Mouse (Mus musculus): Measurements from ENCODE around the gene Rnd1. TPM values are rescaled to one million over a fixed set of nuclear protein-coding genes. Genes with fewer than 3 reads are reported as not detected.

Gene Rnd1
- total RNA-seq, 4 experiments from 2014 or later = 1.00 to 2.1 (median 1.2) TPM

DNA sequence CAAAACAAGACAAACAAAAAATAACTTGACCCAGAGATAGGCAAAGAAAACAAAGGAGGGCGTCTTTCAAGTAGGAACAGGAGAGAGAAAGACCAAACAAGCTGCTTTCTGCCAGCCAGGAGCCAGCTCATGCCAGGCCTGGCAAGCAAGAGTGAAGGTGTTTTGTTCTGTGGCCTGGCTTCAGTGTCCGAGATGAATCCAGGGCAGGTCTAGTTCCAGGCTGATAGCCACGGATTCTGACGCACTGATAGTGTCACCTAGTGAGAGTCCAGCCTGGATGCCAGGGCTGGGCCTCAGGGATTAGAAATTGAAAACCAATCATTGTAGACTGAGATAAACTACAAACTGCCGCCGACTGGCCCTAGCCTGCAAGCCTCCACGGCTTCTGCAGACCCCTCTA lies 716 bp upstream of the Rnd1 start:
- no peak for DNase-seq (ENCODE audit: low spot score)

DNA sequence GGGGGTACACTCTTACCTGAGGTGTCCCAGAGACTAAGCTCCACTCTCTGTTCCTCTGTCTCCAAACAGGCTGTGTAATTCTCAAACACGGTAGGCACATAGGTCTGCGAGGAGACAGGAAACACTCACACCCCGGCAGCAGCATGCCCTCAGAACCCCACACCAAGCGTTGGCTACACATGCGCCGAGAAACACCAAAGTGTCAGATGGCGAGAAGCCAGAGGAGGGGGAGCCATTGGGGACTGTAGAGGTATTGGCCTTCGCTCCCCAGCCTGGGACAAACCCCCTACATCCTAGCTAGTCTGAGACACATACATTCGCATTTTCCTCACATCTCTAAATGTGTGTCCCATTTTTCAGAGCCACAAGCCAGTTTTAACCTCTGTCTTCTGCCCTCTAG lies 790 bp downstream of the Rnd1 start:
- DNase-seq (ENCODE audit: low spot score) = no peak

GRCm38 (mm10) chr15:98675634-98676250 lies 1.5 kb downstream of the Rnd1 start:
- DNase-seq (ENCODE audit: low spot score) = no peak

- DNase-seq (ENCODE audit: low spot score) = no peak
Observed at GRCm38 (mm10) chr15:98674994-98675545, 2.2 kb downstream of the Rnd1 start.

GRCm38 (mm10) chr15:98674284-98674993 lies 2.8 kb downstream of the Rnd1 start:
- DNase-seq (ENCODE audit: low spot score) = no peak

DNA sequence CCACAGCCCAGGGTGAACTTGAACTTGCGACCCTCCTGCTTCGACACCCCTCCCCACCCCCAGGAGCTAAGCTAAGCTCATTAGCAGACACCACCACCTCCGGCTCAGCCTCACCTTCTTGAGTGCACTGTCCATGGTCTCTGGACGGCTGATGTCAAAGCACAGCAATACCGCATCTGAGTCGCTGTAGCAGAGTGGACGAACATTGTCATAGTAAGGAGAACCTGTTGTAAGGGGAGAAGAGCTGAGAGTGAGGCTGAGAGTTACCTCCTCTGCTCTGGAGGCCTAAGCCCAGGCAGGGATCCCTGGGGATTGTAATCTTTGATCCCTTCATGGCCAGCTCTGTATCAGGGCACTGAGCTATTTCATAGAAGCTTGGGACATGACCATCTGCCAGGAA lies 3.5 kb downstream of the Rnd1 start:
- no peak for DNase-seq (ENCODE audit: low spot score)

GRCm38 (mm10) chr15:98672592-98672991 lies 4.7 kb downstream of the Rnd1 start:
- peak; percentile 31 for DNase-seq (ENCODE audit: low spot score)

DNA sequence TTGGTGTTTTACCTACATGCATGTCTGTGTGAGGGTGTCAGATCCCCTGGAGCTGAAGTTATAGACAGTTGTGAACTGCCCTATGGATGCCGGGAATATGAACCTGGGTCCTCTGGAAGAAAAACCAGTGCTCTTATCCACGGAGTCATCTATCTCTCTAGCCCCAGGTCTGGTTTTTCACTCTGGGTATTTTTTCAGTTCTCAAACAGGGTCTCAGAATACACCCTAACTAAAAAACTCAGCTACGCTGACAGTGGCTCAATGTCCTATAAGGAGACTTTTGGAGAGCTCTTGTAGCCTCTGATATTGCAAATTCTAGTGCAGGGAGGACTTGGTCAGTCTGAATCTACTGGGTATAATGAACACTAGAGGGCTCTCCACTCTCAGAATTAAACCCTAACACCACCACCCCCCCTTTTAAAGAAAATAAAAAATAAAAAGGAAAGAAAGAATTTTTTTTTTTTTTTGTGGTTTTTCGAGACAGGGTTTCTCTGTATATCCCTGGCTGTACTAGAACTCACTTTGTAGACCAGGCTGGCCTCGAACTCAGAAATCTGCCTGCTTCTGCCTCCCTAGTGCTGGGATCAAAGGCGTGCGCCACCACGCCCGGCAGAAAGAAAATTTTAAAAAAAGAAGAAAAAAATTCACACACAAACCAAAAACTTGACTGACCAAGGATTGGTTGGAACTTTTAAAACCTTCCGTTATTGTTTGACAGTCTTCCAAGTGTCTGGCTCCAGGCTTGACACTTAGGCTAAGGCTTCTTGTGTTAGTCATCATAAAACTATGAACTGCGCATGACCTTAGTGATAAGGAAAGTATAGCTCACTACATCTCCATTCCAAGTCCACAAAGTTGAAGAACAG lies 13.0 kb downstream of the Rnd1 start:
- peak; percentile 49 for DNase-seq (ENCODE audit: low spot score)

DNA sequence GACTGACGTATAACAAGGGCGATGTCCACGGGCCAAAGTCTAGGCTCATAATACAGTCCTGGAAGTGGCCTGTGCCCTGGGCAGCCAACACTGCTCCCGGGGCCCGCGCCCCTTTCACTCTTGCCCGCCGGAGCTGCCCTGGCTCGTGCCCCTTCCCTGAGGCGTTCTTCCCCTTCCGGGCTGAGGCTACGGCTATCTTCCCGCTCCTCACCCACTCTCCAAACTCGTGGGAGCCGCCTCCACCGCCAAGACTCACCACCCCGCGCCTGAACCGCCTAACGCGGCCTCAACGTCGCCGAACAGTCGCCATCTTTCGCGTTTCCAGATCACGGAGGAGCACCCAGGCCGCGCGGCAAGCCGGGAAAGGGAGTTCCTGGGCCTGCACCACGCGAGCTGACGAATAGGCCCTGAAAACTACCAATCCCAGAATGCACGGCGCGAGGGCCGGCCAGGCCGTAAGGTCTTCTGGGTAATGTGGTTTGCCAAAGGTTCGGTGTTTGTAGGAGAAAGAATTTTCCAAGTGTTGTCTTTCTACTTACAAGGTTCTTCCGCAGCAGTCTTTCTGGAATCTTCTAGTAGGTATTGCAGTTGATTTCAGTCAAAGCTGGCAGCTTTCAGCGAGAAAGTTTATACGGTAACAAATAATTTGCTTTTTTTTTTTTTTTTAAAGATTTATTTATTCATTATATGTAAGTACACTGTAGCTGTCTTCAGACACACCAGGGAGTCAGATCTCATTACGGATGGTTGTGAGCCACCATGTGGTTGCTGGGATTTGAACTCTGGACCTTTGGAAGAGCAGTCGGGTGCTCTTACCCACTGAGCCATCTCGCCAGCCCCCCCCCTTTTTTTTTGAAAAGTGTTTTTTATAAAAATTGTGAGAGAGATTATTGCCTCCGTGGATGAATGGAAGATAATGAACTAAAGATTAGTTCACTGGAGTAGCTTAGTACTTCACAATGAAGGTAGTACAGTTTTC lies 14.4 kb downstream of the Rnd1 start, which contains the start of gene Ddx23:
Gene Ddx23 (minus strand): TSS at position 328 of the 979 bp plus-strand sequence.
- peak; percentile 96 for DNase-seq (ENCODE audit: low spot score)

DNA sequence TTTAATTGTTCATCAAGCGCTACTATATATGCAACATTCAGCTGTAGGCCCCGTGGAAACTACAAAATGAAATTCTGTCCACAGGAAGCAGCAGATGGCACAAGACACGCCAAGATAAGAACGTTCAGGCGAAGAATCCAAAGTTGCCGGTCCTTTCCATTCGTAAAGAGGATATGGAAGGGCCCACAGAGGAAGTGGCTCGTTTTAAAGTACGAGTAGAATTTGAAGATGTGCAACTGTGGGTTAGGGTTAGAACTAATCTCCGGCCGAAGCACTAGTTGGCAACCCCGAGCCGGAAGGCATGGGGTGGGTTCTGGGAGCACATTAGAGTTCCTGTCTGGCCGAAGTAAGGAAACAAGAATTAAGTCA lies 15.1 kb downstream of the Rnd1 start:
- DNase-seq (ENCODE audit: low spot score) = no peak

- no peak for DNase-seq (ENCODE audit: low spot score)
Observed at GRCm38 (mm10) chr15:98656982-98657751, 20.1 kb downstream of the Rnd1 start.

DNA sequence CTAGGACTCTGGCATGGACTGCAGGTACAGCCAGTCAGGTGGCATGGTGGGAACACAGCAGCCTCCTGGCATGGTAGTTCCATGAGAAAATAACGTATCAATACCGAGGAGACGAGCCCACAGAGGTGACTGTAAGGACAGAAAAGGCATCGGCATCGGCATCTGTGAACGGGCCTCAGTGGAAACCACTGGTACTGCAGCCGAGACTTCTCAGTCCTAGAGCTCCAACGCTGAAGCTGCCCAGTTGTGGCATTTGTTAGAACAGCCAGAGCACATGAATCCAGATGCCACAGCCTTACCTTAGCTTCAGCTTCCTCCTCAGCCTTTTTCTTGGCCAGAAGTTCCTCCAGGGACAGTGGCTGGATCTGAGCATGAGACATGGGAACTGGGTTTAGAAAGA lies 25.1 kb downstream of the Rnd1 start:
- DNase-seq (ENCODE audit: low spot score) = no peak

DNA sequence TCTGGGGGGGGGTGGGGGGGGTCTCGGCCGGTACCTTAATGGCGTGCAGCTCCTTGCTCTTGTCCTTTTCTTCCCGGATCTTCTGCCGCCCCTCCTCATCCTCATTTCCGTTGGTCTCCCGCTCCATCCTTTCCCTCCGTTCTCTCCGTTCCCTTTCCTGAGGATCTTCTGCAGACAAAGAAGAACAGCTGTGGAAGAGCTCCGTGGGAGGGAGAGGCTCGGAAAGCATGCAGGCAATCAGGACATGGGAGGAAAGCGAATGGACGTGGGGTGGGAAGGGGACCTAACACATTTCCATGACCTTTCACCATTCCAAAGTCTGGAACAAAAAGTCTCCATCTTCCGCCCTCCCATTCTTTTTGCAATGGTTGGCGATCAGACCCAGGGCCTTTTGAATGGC lies 25.8 kb downstream of the Rnd1 start:
- DNase-seq (ENCODE audit: low spot score) = no peak

- DNase-seq (ENCODE audit: low spot score) = no peak
Observed at GRCm38 (mm10) chr15:98648071-98648470, 29.2 kb downstream of the Rnd1 start.

GRCm38 (mm10) chr15:98647308-98647707 lies 30.0 kb downstream of the Rnd1 start:
- no peak for DNase-seq (ENCODE audit: low spot score)

DNA sequence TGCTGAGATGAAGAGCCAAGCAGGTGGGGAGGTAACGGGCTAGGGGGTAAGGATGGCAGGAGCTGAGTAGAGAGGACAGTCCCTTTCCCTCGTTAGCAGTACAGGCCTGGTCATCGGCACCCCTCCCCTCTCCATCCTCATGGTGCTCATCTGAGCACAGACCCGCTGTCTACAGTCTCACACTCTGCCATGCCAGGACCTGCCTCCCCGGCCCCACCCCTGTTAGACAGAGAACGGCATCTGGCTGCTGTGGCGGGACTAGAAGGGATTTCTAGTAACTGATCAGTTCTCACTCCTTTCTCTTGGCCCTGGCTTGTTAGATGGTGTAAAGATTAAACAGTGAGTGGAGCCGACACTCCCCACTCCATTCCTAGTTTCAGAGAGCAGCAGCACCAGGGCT lies 30.5 kb downstream of the Rnd1 start:
- DNase-seq (ENCODE audit: low spot score) = no peak

GRCm38 (mm10) chr15:98645057-98646026 lies 31.9 kb downstream of the Rnd1 start:
- DNase-seq (ENCODE audit: low spot score) = no peak

DNA sequence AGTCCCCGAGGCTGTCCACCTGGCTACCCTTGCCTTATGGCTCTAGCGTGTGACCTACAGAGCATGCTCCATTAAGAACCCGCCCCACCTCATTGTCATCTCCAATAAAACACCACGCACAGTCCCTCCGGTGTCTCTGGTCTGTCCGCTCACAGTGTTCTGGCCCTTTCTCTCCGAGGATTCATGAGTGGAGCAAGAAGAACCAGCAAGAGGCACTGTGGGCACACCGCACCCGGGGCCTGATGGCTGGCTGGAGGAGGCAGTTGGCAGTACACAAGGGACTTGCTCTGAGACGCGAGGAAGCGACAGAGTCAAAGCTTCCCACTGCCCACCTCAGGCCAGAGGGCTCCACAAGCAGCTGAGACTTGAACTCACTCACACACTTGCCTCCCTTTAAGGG lies 32.9 kb downstream of the Rnd1 start:
- no peak for DNase-seq (ENCODE audit: low spot score)

GRCm38 (mm10) chr15:98640157-98640556 lies 37.1 kb downstream of the Rnd1 start:
- DNase-seq (ENCODE audit: low spot score) = no peak

Measured in heart, adult 8-10 months (tissue).